Mouse (Mus musculus): ENCODE measurements at regions not wholly inside any gene's neighbourhood (a gene's known extent, or its start where the extent isn't known, plus 50 kb on each side); places are given as distances from the start of the nearest gene placed in this dataset.

- TF ChIP-seq EP300 (optimal IDR thresholded peaks at IDR 0.05) (no peak), CTCF (IDR thresholded peaks at IDR 0.05; ENCODE audit: low read depth) (no peak)
These were observed 134.3 kb upstream of the Ajap1 start for GRCm38 (mm10) chr4:153616938-153617337.
